Comparison of ENCODE assay signal across 18 mouse cellular contexts in genomic region chr11:49861139-49861538, GRCm38 (mm10). TPM values are rescaled to one million over a fixed set of nuclear protein-coding genes. Genes with fewer than 3 reads are reported as not detected.
"Had no signal": no experiment of that assay in that cellular context is flagged by ENCODE, and none has a peak within 500 bp of the region (broad histone marks: within the 10 kb centered on the region; RNA-seq: fewer than 3 reads in every experiment).

No protein-coding gene starts in this region.

- ATAC-seq: hindbrain, postnatal 0 days; intestine, embryonic 16.5 days had no signal

- DNase-seq: gastrocnemius, postnatal 14 days; gastrocnemius, postnatal 36 days; heart, adult 2 months; heart, postnatal 14 days; heart, postnatal 36 days; kidney, adult 11 months; kidney, adult 2 months; kidney, adult 9 months; kidney, postnatal 25 days; layer of hippocampus, adult 9-11 months; layer of hippocampus, postnatal 36 days had no signal

RNA-seq across cellular contexts. Expression of gene Rasgef1c, which starts 40.5 kb away (rescaled TPM):
- total RNA-seq: liver, adult 2 months had no signal
- polyA plus RNA-seq: heart, embryonic 13.5 days; heart, postnatal 0 days; liver, adult 2 months; liver, embryonic 14.5 days; liver, embryonic 16.5 days had no signal
